Mouse (Mus musculus) thymus, postnatal 14 days (tissue): ENCODE measurements around the gene Plin2.
"Not testable (repeated sequence)": the region's sequence is repeated elsewhere in the genome, so short reads cannot be mapped to it uniquely, and the experiment has no call there.

Experiments used
- DNase-seq: peaks from one replicate; pipeline ENCODE4 v3.0.0; 2021

Gene Plin2

GRCm38 (mm10) chr4:86625463-86625862 lies 44.4 kb downstream of the Plin2 start:
- DNase-seq, result no peak

GRCm38 (mm10) chr4:86622532-86622931 lies 47.3 kb downstream of the Plin2 start:
- DNase-seq, result not testable (repeated sequence)

GRCm38 (mm10) chr4:86622116-86622515 lies 47.7 kb downstream of the Plin2 start:
- no peak for DNase-seq

GRCm38 (mm10) chr4:86620506-86620905 lies 49.4 kb downstream of the Plin2 start:
- no peak for DNase-seq

GRCm38 (mm10) chr4:86612289-86612620 lies 57.6 kb downstream of the Plin2 start:
- no peak for DNase-seq

GRCm38 (mm10) chr4:86611524-86612288 lies 58.2 kb downstream of the Plin2 start, which contains the start of gene Haus6:
Gene Haus6, minus strand, starts transcription at chr4:86612055.
- peak; percentile 93 for DNase-seq
